Mouse (Mus musculus) layer of hippocampus, postnatal 10 days (tissue): ENCODE measurements at regions not wholly inside any gene's neighbourhood (a gene's known extent, or its start where the extent isn't known, plus 50 kb on each side); places are given as distances from the start of the nearest gene placed in this dataset.
A peak's percentile ranks its signal among the peaks of the same experiment; 100 is the strongest.

Source experiments
- DNase-seq, 2 experiments: peaks; one replicate each; pipeline ENCODE4 v3.0.0; 2021; ENCODE audit warnings: low spot score in 2 of 2

DNA sequence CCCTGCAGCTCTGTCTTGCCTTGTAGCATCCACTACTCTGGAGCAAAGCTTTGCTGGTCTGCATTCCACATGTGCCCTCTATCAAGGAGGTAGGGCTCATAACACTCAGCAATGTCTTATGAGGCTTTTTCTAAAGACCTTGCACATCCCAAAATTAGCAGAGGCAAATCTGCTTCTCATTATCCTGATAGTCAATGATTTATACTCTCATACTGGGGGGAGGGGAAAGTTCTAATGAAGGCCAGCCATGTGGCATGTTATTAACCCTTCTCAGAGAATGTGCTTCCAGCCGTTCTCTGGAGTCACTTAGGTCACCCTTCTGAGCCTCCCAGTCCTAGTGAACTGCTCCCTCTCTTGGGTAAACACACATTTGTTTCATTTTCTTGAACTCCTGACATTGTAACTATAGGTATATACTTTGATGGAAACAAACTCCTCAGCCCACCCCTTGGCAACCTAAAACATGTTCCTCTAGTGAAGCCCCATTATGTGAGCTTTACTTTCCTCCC is 307.7 kb upstream of the Nt5c1b start:
- DNase-seq: no peak

DNA sequence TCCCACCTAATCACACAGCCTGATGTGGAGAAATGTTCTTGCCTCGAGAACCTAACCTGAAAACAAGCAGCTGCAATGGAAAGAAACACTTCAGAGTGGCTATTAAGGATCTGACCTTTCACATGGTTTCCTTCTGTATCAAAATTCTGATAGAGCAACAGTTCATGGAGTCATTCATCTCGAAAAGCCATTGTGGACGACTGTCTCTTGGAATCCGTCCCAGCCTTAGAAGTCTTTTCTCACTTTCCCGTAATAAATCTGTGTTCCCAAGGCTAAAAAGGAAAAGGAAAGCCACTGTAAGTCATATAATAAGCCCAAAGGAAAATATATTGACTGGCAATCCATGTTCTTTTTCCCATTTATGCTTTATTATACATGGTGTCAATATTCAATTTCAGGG is 291.4 kb upstream of the Nt5c1b start:
- no peak for DNase-seq

DNA sequence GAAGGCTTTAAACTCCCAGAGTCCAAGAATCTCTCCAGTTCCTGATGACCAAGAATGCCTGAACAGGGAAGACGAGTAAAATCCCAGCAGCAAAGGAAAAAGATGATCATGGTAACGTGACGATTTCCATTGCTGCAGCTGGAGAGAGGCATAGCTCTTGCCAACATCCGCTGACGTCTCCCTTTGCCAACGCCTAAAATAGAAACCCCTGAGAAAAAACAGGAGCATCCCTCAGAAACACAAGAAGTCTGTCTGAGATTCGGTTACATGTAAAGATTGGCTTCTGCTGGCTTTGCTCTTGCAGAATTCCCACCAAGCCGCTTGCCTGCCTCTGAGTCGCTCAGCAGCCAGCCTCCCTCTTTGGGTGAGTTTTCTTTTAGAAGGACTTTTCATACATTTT is 290.3 kb upstream of the Nt5c1b start:
- DNase-seq: peak; percentile 2 to 9

DNA sequence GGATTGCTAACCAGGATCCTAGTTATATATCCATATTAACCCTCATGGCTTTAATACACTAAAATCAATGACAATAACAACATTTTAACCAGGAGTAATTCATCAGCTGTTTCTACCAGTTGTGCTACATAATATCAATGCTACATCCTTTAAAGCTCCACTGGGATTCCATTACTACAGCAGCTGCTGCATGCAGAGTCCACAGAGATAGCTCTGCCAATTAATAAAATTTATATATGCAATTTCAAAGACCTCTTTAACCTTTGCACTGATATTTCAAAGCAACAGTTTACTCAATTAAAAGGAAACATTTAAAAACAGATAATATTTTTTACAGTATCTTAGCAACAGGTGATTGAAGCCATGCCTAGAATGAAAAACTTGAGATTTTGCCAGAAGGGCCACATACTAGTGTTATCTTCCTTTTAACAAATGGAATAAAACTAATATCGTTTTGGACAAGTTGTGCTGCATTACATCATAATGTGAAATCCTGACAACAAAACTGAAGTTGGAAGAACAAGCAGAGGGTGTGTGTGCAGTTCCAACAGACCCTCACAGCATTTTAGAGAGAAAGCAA is 256.8 kb upstream of the Nt5c1b start:
- no peak for DNase-seq

DNA sequence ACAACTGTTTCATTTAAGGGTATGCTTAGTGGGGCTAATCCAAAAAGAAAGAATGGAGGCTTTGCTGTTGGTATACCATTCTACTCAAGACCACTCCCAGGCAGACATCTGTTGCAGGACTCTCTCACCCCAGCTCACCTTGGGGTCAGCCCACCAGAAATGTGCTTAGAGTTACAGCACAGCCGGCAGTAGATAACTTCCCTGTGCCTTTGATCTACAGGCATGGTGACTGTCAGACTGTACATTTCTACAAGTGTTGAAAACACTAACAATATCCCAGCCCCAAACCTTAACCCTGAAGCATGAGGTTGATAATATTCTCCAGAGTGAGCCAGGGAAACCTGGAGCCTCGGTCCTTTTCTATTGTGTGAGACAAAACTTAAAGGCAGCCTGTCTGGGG is 247.7 kb upstream of the Nt5c1b start:
- no peak for DNase-seq

DNA sequence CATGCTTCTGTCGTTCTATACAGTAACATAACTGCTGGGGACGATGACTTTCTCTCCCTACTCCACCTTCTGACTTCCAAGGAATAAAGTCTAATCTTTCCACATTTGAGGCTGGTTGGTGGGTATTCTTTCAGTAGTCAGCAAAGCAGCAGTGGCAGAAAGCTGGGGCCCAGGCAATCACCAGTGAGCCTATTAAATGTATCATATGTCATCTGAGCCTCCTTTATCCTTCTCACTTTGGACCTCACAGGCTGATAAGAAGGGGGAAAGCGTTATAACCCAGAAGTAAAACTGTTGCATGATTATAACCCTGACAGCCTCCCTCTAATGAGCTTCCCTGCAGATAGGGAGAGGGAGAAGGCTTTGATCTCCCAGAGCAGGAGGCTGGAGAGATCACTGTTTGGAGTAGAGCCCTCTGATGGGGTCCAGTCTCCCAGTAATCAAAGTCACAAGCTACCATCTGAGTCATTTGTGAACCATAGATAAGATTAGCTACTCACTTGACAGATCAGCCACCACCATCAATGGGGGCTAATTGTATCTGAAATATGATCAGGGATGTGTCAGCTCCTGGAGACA is 241.7 kb upstream of the Nt5c1b start:
- no peak for DNase-seq

DNA sequence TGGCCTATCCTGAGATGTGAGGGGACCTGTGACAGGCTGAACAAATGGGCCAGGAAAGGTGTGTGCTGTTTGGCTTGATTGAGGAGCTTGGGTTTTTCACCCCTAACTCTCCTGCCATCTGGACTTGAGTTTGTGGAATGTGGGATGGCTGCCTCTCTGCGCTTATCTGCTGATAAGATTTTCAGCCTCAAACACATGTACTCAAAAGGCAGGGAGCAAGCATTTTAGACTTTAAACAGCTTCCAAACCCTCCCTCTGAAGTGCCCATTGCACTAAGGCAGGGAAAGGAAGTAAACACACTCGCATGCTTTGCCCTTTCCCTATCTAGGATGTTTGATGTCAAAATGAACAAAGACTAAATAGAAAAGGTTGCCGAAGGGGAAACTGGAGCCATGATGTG is 235.6 kb upstream of the Nt5c1b start:
- no peak for DNase-seq

DNA sequence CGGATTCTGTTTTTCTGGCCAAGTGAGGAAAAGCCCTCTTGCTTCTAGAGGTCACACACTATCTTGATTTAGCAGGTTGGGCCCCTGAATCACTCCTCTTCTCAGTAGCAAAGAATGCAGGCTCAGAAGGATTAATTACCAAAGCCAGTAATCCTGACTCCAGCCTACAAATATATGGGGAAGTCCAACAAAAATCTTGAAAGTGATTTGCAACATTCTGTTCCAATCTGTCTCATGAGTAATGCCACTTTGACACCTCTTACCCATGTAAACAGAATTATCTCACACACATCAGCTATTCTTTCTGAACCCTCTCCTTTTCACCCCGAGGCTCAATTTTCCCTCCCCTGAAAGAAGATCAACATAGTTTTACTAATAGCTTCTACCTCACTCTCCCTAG is 233.9 kb upstream of the Nt5c1b start:
- no peak for DNase-seq

DNA sequence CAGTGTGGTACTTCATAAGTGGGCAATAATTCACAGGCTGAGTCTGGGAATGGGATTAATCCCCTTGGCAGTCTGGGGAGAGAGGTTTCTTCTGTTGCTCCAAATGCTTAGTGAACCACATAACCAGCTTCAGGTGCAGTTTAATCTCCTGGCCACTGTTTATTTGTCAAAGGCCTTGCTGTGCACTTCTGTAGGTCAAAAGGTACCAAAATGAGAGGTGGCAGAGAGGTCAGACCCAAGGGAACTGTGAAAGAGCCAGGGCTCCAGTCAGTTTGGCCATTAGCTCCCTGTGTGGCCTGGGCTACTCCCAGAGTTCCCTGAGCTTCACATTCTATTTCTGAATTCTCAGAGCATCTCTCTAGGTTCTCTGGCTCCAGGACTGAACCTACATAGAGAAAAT is 229.6 kb upstream of the Nt5c1b start:
- no peak for DNase-seq

DNA sequence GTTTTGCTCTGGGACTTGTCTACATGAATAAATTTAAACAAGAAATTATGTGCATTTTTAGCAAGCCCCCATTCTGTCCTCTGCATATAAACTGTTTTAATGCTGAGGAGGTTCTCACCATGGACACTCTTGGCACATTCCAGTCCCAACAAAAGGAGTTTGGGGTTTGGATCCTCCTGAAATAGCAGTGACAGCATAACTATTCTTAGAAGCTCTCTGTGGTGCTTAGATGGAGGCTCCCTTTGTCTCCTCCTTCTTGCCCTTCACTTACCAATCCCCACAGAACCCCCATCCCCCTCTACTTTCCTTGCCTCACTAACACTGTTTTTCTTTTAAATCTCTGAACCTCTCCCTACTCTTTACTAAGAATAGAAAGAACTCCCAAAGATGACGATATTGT is 208.9 kb upstream of the Nt5c1b start:
- no peak for DNase-seq

DNA sequence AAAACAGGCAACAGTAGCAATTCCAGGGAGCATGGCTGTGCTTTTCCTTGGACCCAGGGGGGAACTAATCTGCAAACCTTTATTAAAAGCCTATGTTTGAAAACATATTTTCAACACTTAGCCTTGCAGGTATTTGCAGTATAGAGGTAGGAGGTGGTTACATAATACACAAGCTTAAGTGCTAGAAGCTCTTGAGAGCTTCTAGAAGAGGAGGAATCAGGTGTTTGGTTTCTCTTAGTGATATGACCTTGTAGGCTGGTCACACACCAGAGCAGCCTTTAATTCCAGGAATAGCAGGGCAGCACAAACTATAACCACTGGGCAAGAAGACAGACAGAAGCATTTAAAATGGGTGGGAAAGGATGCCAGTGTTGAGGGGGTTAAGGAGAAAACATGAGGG is 201.7 kb upstream of the Nt5c1b start:
- DNase-seq: no peak

DNA sequence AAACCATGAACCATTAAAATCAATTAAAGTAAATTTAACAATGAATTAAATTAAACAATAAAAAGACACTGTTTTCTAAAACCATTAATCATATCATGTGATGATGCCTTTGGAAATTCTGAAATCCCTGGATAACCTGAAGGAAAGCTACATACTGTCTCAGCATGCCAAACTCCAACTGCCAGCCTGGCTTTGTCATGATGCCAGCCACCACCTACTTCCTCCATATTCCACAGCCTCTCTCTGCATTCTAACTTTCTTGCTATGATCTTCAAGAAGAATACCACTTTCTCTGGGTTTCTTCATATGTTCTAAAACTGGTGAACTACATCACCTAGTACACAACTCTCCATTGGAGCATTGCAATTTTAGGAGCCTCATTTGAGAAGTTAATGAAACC is 201.2 kb upstream of the Nt5c1b start:
- no peak for DNase-seq

DNA sequence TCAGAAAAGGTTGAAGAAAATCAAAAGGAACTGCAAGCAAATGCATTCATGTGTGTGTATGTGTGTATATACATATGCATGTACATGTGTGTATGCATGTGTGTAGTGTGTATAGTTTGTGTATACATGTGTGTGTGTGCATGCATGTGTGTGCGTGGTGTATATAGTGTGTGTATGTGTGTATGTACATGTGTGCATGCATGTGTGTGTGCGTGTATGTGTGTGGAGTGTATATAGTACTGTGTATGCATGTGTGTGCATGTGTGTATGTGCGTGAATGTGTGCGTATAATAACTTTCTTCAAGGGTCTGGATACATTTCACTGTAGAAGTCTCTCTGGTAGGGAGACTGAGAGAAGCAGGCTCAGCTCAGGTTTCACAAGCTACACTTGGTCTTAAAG is 191.1 kb upstream of the Nt5c1b start:
- DNase-seq: no peak

DNA sequence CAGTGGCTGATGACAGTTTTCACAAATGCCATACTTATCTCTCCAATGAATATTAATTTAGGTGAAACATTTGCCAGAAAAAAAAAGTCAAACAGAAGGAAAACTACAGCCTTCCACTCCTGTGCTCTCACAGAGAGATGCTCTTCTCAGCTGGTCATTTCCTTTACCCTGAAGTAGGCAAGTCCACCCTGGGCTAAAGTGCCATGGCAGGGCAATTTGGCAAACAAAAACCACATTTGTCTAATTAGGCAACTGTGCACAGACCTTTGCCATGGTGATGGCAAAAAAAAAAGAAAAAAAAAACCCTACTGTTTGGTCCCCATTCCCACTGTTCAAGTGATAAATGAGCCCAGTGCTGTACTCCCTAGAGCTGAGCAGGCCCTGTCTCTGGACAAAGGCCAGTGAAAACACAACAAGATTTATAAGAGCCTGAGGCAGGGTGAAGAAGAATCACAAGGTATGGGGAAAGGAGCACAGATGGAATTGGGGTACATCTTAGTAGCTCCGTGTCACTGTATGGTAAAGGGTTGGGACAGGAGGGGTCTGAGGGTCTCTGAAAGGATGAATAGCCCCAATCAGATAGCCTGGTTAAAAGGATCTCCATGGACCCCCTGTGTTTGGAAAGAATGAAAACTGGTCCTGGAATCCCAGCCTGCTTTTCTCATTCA is 190.5 kb upstream of the Nt5c1b start:
- no peak for DNase-seq

DNA sequence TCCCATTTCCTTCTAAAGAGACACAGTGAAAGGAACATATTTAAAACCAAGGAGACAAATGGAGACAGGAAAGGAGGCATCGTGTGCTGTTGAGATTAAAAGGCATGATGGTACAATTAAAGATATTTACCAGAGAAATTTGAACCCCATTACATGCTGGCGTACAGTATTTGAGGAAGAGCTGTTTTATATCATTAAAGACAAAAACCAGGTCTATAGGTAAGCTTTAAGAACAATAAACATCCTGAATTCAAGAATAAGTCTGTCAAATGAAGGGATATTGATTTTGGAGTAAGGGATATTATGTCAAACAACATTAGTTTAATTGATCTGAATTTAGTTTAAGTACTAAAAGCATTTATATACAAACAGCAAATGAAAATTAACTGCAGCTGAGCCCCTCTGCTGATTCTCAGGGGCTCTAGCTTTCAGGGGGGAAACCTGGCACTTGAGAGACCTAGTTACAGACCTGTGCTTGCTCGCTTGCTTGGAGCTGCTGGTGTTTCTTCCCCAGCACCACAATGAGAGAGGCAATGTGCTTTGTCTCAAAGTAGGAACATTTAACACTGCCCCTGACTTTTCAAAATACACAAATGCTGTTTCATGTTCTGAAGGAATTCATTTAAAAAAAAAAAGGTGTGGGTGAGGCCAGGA is 189.8 kb upstream of the Nt5c1b start:
- DNase-seq: no peak

DNA sequence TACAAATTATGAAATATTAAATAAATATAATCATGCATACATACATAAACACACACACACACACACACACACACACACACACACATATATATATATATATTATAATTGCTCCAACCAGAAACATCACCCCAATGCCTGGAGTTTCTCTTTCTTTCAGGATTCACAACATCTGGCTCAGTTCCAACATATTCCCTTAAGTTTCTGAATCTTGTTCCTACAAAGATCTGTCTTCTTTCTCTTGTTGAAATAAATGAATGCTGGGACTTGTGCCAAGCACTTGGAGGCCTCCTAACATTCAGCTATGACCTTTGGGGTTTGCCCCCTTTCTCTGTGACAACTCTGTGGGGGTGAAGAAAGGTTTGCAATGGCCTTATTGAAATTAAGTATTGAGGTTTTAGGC is 187.2 kb upstream of the Nt5c1b start:
- no peak for DNase-seq

DNA sequence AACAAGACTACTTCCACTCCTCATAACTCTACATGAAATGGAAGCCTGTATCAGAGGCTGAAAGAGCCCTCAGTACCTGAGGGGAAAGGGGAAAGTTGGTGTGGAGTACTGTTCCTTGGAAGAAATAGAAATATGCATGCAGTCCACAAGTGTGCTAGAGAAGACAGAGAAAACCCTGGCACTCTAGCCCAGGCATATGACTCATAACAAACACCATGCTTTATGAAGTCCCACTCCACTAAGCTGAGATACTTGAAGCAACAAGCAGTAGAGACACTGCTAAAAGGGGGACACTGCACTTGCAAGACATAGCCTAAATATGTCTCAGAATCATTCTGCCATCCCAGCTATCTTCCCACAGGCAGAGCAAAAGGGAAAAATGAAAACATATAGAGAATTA is 183.2 kb upstream of the Nt5c1b start:
- no peak for DNase-seq

DNA sequence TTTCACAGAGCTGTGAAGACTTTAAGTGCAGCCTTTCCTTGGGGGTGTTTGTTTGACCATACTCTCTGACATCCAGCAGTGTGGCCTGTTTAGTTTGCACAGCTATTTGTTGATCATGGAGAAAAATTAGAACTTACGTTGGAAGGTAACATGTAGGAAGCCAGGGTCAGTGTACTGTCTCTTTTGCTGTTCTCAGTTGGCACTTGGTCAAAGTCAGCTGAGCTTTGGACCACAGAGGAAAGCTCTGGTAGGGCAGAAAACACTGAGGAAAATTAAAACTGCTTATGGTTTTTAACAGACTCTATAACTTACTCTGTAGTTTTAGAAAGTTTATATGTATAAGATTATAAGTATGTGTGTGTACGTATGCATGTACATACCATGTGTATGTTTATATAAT is 180.0 kb upstream of the Nt5c1b start:
- no peak for DNase-seq

DNA sequence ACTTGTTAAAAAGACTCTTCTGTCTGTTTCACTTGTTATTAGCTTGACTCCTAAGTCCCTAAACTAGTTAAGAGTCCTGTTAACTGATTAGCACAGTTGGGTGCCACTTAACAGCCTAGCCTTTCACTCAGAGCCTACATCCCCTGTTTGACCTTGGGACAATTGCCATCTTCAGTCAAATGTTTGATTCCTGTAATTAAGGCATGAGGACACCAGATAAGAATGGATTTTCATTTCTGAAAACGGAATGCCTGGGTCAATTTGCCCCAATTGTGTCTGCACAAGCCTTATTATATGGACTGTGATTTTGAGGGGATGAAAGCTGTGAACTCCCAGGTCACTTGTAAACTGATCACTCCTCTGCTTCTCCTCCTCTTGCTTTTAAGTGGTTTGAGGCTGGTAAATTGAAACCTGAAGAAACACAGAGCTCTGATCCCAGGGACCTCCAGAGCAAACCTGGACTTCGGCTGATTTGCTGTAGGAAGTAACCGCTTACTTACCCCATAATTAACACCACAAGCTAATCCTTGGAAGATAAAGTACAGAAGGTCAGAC is 171.8 kb upstream of the Nt5c1b start:
- no peak for DNase-seq

DNA sequence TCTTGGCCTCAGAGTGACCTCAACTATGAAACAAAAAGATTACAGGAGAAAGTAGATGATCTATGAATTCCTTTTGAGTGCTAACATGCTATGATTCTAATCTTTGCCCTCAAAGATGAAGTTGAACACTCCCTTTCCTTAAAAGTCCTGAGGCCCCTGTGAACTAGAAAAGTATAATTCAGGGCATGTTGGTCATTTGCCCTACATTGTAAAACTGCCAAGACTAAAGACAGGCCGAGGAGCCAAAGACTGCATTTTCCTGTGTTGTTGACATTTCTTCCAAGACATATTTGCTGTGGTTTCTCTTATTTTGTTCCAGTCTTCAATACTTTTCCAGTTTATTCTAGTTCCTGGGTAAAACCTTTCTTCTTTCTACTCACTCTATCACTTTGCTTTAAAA is 159.9 kb upstream of the Nt5c1b start:
- no peak for DNase-seq

DNA sequence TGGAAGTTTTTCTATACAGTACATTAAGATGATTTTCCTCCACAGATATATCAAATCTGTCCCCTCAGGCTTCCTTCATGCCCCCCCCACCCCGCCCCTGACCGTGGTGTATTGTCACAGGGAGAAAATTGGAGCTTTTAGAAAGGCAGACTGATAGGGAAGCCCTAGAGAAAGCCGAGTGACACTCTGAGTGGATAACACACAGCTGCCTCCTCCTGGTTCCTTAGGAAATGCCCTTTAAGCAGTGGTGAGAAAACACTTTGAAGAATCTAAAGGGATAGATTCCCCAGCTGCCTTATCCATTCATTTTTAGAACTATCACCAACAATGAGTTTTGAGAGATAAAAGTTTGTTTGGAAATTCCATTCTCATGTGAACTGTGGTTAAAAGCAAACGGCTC is 147.0 kb upstream of the Nt5c1b start:
- DNase-seq: no peak

DNA sequence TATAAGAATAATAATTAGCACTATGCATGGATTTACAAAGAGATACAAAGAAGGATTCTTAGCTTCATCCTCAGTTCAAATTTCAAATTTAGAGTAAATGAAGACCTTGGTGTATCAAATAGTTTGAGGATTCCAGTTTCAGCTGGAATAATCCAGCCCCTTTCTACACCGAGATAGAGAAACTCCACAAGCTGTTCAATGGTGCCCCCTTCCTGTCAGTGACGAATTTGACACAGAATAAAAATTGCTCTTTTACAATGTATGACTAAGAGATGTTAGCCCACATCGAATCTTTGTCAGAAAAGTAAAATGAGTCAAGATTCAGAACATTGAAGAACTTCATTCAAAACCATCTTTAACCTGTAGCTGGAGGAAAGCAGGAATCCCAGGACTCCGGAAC is 145.9 kb upstream of the Nt5c1b start:
- peak; percentile 43 to 53 for DNase-seq
